Mouse (Mus musculus) liver, embryonic 12.5 days (tissue): ENCODE data around the gene Alas2. TPM values are rescaled to one million over a fixed set of nuclear protein-coding genes. Genes with fewer than 3 reads are reported as not detected.

Experiments used
- ATAC-seq: fragments of 200-750 bp; cut with Nextera tagmentation; 2 replicates; pipeline ENCODE4 v1.8.0; 2017; ENCODE audit warnings: moderate number of reproducible peaks, mild to moderate bottlenecking, moderate library complexity
- H3K27ac ChIP-seq: fragments of 300-500 bp; sonication (generic); 2 replicates; pipeline ENCODE4 v1.5.1; 2016; ENCODE audit warnings: mild to moderate bottlenecking
- H3K27me3 ChIP-seq: fragments of 300-500 bp; sonication (generic); replicated peaks from 2 replicates; pipeline ENCODE4 v1.6.1; 2016; ENCODE audit warnings: mild to moderate bottlenecking, moderate library complexity
- H3K36me3 ChIP-seq: fragments of 300-500 bp; sonication (generic); 2 replicates; pipeline ENCODE4 v1.6.1; 2016; ENCODE audit warnings: mild to moderate bottlenecking, moderate library complexity
- H3K4me1 ChIP-seq: fragments of 300-500 bp; sonication (generic); 2 replicates; pipeline ENCODE4 v1.6.1; 2016
- H3K4me2 ChIP-seq: fragments of 300-500 bp; sonication (generic); 2 replicates; pipeline ENCODE4 v1.6.1; 2016; ENCODE audit warnings: mild to moderate bottlenecking, moderate library complexity
- H3K4me3 ChIP-seq: fragments of 300-500 bp; sonication (generic); 2 replicates; pipeline ENCODE4 v1.5.1; 2016; ENCODE audit warnings: mild to moderate bottlenecking, moderate library complexity
- H3K9ac ChIP-seq: fragments of 300-500 bp; sonication (generic); 2 replicates; pipeline ENCODE4 v1.6.1; 2016; ENCODE audit warnings: mild to moderate bottlenecking, moderate library complexity
- H3K9me3 ChIP-seq: fragments of 300-500 bp; sonication (generic); replicated peaks from 2 replicates; pipeline ENCODE4 v1.6.1; 2016; ENCODE audit warnings: mild to moderate bottlenecking, moderate library complexity
- WGBS: fragments of 180-500 bp; shearing (Covaris S2); methylation state at CpG from one replicate; pipeline ENCODE4 v1.1.7; 2016; ENCODE audit not compliant: insufficient replicate concordance; 5-methylcytosine and 5-hydroxymethylcytosine counted together
- polyA plus RNA-seq: library from polyadenylated mRNA; unstranded; fragments of >200 nt; fragmentation: Nextera tagmentation; extraction: Ambion mirVana; gene quantifications from 2 replicates; pipeline ENCODE4 v1.2.1, GENCODE M21; 2016

Gene Alas2
- polyA plus RNA-seq, result 776 and 813 TPM in 2 replicates

- peak; percentile 71 for ATAC-seq
- Histone ChIP-seq H3K4me3 (peak within 1 kb of the TSS; percentile 68), H3K27me3 (no peaks in the 10 kb centered on the region; the same call in 1 of the 2 replicates), H3K27ac (peak within 1 kb of the TSS; percentile 95), H3K4me2 (peak within 1 kb of the TSS; percentile 62), H3K36me3 (peaks cover 21% of the 10 kb centered on the region), H3K9me3 (no peaks in the 10 kb centered on the region), H3K9ac (peak within 1 kb of the TSS; percentile 88), H3K4me1 (peaks cover 30% of the 10 kb centered on the region)
- 6% methylated on average over 5 of the region's 5 CpGs for WGBS
Observed at GRCm38 (mm10) chrX:150547239-150547638, at the start of gene Alas2. Alas2 (plus strand) TSS chrX:150547375.

DNA sequence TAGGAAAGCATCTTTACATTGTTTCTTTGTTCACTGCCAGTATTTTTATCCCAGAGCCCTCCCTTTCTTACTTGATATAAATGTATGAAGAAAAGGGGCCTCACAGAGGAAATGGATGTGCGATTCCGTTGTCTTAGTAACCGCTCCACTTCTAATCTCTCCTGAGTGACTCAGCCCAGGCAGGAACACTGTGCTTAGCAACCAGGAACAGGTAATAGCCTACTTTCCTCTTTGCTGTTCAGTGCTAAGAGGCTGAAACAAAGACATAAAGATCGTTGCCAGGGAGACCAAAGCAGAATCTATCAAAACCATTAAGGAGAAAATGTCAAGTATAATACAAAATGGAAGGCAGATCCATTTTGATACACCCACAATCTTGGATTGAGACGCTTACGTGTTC, 38.5 kb upstream of the Alas2 start:
- ATAC-seq, result no peak
- no peaks in the 10 kb centered on the region for H3K27me3 ChIP-seq
- H3K27ac ChIP-seq, result no peak overlapping the region
- no peaks in the 10 kb centered on the region for H3K36me3 ChIP-seq
- no peak overlapping the region for H3K4me2 ChIP-seq
- peaks cover 22% of the 10 kb centered on the region for H3K4me1 ChIP-seq
- 72% methylated on average over 6 of the region's 6 CpGs for WGBS
- H3K9ac ChIP-seq, result no peak overlapping the region
- H3K9me3 ChIP-seq, result no peaks in the 10 kb centered on the region
- H3K4me3 ChIP-seq, result no peak overlapping the region

DNA sequence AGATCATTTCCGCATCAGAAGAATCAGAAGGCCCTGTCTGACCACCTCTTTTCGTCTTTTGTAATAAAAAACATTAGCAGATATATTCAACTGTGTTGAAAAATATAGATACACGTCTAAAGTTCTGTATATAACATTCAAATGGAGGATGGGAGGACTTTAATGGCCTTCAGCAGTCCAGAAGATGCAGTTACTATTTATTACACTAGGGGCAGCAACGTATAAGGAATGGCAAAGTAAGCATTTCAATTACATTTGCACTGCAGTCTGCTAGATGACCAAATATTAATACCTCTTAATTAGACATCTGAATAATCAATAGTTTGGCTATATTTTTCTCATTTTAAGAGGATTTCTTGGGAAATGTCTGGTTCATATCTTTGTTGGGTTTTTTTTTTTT, 36.5 kb upstream of the Alas2 start:
- no peak overlapping the region for H3K27ac ChIP-seq
- H3K4me2 ChIP-seq, result no peak overlapping the region
- H3K4me3 ChIP-seq, result no peak overlapping the region
- peaks cover 28% of the 10 kb centered on the region for H3K4me1 ChIP-seq
- 34% methylated on average over 4 of the region's 4 CpGs for WGBS
- H3K9me3 ChIP-seq, result no peaks in the 10 kb centered on the region
- no peaks in the 10 kb centered on the region for H3K27me3 ChIP-seq
- H3K36me3 ChIP-seq, result no peaks in the 10 kb centered on the region
- no peak overlapping the region for H3K9ac ChIP-seq
- ATAC-seq, result peak; percentile 62; the same call in 1 of the 2 replicates

GRCm38 (mm10) chrX:150511274-150511673, 35.9 kb upstream of the Alas2 start:
- Histone ChIP-seq H3K9ac (no peak overlapping the region), H3K4me1 (peaks cover 32% of the 10 kb centered on the region), H3K9me3 (no peaks in the 10 kb centered on the region), H3K27me3 (no peaks in the 10 kb centered on the region), H3K4me3 (no peak overlapping the region), H3K4me2 (no peak overlapping the region), H3K27ac (peak overlapping the region; percentile 48), H3K36me3 (no peaks in the 10 kb centered on the region)
- ATAC-seq, result no peak
- WGBS, result 66% methylated on average over 6 of the region's 6 CpGs

DNA sequence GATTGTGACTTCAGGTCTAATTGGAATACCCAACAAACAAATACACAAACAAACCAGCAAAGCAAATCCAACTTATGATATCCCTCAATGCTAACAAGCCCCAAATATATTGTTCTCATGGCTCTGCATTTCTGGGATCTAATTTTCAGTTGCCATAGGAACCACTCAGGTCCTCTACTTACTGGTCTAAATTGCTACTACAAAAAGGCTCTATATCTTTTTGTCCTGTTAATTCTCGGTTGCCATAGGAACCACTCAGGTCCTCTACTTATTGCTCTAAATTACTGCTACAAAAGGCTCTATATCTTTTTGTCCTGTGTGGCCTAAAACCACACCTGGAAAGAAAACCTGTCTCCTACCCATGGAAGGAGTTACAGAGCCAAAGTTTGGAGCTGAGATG, 33.0 kb upstream of the Alas2 start:
- no peak overlapping the region for H3K4me2 ChIP-seq
- H3K4me3 ChIP-seq, result no peak overlapping the region
- H3K27me3 ChIP-seq, result no peaks in the 10 kb centered on the region
- no peaks in the 10 kb centered on the region for H3K9me3 ChIP-seq
- H3K9ac ChIP-seq, result no peak overlapping the region
- WGBS, result 74% methylated on average over 1 of the region's 1 CpGs
- H3K36me3 ChIP-seq, result no peaks in the 10 kb centered on the region
- no peak overlapping the region for H3K27ac ChIP-seq
- peaks cover 43% of the 10 kb centered on the region for H3K4me1 ChIP-seq
- no peak for ATAC-seq

GRCm38 (mm10) chrX:150516015-150516414, 31.2 kb upstream of the Alas2 start:
- Histone ChIP-seq H3K4me2 (peak overlapping the region; percentile 45), H3K9ac (peak overlapping the region; percentile 39; the same call in 1 of the 2 replicates)
- peak; percentile 94 for ATAC-seq

GRCm38 (mm10) chrX:150516477-150516876, 30.7 kb upstream of the Alas2 start:
- no peaks in the 10 kb centered on the region for H3K36me3 ChIP-seq
- H3K4me3 ChIP-seq, result no peak overlapping the region
- no peaks in the 10 kb centered on the region for H3K9me3 ChIP-seq
- H3K4me1 ChIP-seq, result peaks cover 32% of the 10 kb centered on the region
- H3K9ac ChIP-seq, result peak overlapping the region; percentile 39; the same call in 1 of the 2 replicates
- no peaks in the 10 kb centered on the region for H3K27me3 ChIP-seq
- ATAC-seq, result peak; percentile 87
- H3K27ac ChIP-seq, result peak overlapping the region; percentile 92
- 57% methylated on average over 1 of the region's 1 CpGs for WGBS
- peak overlapping the region; percentile 45 for H3K4me2 ChIP-seq

More at GRCm38 (mm10) chrX:150516015-150516414, 31.2 kb upstream of the Alas2 start:
- Histone ChIP-seq H3K9me3 (no peaks in the 10 kb centered on the region), H3K27ac (peak overlapping the region; percentile 92), H3K27me3 (no peaks in the 10 kb centered on the region), H3K36me3 (no peaks in the 10 kb centered on the region), H3K4me1 (peaks cover 37% of the 10 kb centered on the region), H3K4me3 (no peak overlapping the region)

DNA sequence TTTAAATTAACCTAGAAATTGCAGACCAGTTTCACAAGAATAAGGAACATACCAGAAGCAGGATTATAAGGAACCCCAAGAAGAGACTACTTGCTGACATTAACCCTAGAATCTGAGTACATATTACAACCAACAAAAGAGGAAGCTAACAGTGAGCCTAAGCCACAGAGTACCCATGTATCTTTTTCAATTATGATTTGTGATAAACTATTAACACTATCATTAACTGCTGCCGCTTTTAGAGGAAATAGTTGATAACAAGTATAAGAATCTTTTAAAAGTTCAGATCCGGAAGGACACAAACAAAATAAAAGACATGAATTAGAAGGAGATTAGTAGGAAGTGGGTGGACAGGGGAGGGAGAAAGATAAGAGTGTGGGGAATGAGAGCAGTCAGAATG, 7.1 kb upstream of the Alas2 start:
- ATAC-seq, result no peak
- no peaks in the 10 kb centered on the region for H3K9me3 ChIP-seq
- 22% methylated on average over 2 of the region's 2 CpGs for WGBS

DNA sequence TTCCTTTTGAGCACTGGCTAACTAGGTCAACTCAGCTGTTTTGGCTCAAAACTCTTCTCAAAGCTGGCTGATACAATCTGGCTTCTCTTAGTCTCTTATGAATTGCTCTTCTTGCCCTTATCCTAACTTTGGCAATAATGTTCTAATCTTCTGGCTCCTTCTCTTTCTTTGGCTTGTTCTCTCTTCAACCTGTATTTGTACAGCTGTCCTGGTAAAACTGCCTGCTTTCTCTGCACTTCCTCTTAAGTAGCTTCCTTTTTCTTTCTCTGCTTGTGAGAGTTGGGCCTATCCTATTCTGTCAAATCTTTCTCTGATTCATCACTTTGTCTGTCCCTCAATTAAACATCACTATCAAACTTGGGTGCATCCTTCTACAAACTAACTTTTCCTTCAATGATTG, 5.5 kb upstream of the Alas2 start:
- H3K36me3 ChIP-seq, result no peaks in the 10 kb centered on the region
- no peak overlapping the region for H3K4me3 ChIP-seq
- H3K9ac ChIP-seq, result no peak overlapping the region
- peaks cover 6% of the 10 kb centered on the region; the same call in 1 of the 2 replicates for H3K4me1 ChIP-seq
- ATAC-seq, result no peak
- H3K9me3 ChIP-seq, result no peaks in the 10 kb centered on the region
- H3K4me2 ChIP-seq, result no peak overlapping the region
- no peaks in the 10 kb centered on the region for H3K27me3 ChIP-seq
- H3K27ac ChIP-seq, result no peak overlapping the region

More for the DNA sequence above, 7.1 kb upstream of the Alas2 start:
- H3K9ac ChIP-seq, result no peak overlapping the region
- H3K4me3 ChIP-seq, result no peak overlapping the region
- H3K4me2 ChIP-seq, result no peak overlapping the region
- H3K36me3 ChIP-seq, result no peaks in the 10 kb centered on the region
- H3K27ac ChIP-seq, result no peak overlapping the region
- no peaks in the 10 kb centered on the region for H3K27me3 ChIP-seq
- no peaks in the 10 kb centered on the region for H3K4me1 ChIP-seq

- Histone ChIP-seq H3K4me3 (peak overlapping the region; percentile 68), H3K36me3 (peaks cover 43% of the 10 kb centered on the region), H3K9me3 (no peaks in the 10 kb centered on the region), H3K27ac (peak overlapping the region; percentile 95), H3K4me1 (peaks cover 51% of the 10 kb centered on the region), H3K4me2 (peak overlapping the region; percentile 67), H3K27me3 (no peaks in the 10 kb centered on the region; the same call in 1 of the 2 replicates), H3K9ac (peak overlapping the region; percentile 88)
- ATAC-seq, result peak; percentile 96
- WGBS, result 26% methylated on average over 3 of the region's 3 CpGs
Observed at GRCm38 (mm10) chrX:150549639-150550038, 2.5 kb downstream of the Alas2 start.

- 79% methylated on average over 2 of the region's 2 CpGs for WGBS
- H3K4me3 ChIP-seq, result peak overlapping the region; percentile 52
- H3K27ac ChIP-seq, result peak overlapping the region; percentile 95
- ATAC-seq, result no peak
- peak overlapping the region; percentile 67 for H3K4me2 ChIP-seq
- H3K9me3 ChIP-seq, result no peaks in the 10 kb centered on the region
- H3K9ac ChIP-seq, result peak overlapping the region; percentile 70
- H3K36me3 ChIP-seq, result peaks cover 60% of the 10 kb centered on the region
- H3K4me1 ChIP-seq, result peaks cover 46% of the 10 kb centered on the region
- H3K27me3 ChIP-seq, result no peaks in the 10 kb centered on the region; the same call in 1 of the 2 replicates
Observed at GRCm38 (mm10) chrX:150551986-150552385, 4.8 kb downstream of the Alas2 start.

GRCm38 (mm10) chrX:150554032-150554431, 6.9 kb downstream of the Alas2 start:
- H3K4me2 ChIP-seq, result peak overlapping the region; percentile 67
- H3K4me3 ChIP-seq, result peak overlapping the region; percentile 26
- H3K9ac ChIP-seq, result no peak overlapping the region
- no peak for ATAC-seq
- 67% methylated on average over 3 of the region's 3 CpGs for WGBS
- peak overlapping the region; percentile 81 for H3K27ac ChIP-seq
- H3K9me3 ChIP-seq, result no peaks in the 10 kb centered on the region
- H3K27me3 ChIP-seq, result no peaks in the 10 kb centered on the region; the same call in 1 of the 2 replicates
- H3K36me3 ChIP-seq, result peaks cover 81% of the 10 kb centered on the region
- H3K4me1 ChIP-seq, result peaks cover 52% of the 10 kb centered on the region
